Mouse (Mus musculus): Measurements from ENCODE around the gene Cdk5.

Gene Cdk5

DNA sequence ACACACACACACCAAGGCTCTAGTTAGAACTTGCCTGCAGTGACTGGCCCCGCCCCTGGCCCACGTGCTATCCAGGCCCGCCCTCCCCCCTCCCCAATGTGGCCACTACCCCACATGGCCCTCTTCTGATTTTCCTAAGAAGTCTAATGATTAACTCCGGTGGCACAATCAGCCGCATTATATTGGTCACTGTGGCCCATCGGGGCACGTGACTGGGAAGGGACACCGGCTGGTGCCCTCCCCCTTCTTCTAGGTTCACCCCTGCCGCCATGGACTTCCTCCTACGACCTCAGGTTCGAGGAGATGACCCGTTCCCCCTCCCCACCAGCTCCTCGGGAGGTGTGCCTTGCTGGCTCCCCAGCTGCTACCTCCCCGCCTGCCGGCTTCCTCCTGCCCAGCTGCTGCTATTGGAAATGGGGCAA, 4.7 kb upstream of the Cdk5 start:
- peak; percentile 74 to 82 for DNase-seq

DNA sequence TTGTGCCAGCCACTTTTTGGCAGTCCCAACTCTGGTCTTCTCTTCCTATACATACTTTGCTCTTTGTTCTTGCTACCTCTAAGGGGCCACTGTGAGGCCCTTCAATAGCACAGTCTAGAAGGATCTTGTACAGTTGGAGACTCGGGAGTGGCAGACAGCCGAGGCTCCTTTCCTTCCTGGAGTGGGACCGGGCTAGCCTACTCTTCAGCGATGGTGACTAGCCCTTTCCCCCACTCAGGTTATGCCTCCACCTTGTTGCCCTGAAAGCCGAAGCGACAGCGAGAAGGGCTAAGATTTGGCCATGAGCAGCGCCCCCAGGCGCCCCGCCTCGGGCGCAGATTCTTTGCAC, 3.9 kb upstream of the Cdk5 start:
- no peak for DNase-seq

DNA sequence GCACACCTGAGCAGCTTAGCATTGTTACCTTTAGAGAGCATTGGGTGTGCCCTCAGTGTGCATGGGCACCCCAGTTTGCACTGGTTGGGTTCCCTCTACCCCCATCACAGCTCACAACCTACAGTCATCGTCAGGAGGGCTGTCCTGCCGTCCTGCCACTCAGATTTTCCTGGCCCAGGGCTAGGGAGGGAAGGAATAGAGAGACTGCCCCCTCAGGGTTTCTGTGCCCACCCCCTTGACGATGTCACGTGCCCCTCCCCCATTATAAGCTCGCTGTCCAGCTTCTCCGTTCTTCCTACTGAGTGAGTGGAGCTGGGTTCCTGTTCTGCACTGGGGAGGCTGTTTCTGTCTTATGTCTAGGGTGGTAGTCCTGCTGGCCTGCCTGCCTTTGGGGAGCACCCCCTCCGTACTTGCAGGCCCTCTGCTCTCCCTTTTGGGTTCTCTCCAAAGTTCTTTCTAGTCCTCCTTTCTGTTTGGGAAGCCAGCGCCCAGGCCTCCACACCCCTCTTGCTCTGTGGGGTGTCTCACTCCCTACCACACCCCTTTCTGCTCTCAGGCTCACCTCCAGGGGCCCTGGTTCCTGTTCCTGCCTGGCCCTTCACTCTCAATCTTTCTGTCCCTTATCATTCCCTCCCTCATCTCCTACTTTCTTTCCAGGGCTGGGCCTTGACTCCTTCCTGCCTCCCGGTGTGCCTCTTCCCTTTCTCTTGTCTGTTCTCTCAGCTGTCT, 3.4 kb upstream of the Cdk5 start:
- peak; percentile 14 to 22 for DNase-seq

DNA sequence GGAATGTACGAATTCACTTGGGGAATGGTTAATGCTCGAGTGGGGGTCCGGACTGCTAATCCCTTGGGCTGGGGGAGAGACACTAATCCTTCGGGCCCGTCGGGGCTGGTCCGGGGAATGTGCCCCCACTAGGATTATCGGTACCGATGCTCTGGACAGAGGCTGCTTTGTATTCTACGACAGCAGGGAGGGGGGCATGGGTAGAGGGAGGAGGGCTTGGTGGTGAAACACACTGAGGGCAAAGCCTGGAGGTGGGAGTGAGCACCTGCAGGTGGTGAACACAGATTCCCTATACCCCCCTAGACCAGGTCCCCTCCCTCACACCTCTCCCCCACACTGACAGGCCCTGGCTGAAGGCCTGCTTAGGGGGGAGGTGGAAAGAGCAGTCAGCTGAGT, 2.7 kb upstream of the Cdk5 start:
- DNase-seq, result peak in 1 of 2 experiments; percentile 15

DNA sequence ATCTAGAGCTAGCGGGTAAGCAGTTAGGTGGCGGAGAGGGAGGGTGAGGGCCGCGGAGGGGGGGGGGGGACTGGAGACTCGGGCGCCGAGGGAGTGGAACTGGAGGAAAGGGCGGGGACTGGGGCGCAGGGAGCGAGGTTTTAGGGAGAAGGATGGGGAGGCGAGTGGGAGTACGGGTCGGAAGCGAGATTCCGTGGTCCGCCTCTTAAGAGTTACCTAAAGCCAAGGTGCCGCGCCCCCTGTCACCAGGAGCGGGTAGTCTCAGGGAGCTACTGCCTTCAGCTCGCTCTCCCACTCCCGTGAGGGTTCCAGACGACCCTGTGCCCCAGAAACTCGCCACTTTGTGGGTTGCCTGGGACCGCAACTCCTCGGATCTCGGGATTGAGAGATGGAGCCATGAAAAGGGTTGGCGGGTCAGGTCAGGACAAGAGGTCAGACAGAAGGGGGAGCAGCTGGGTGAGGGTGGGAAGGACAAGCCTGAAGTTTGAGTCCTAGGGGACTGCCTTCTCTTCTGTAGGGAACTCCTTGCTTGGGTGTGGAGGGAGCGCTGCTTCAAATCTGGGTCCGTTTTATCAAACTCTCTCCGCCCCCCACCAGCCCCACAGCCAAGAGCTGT, 2.2 kb upstream of the Cdk5 start:
- peak in 1 of 2 experiments; percentile 64 for DNase-seq

DNA sequence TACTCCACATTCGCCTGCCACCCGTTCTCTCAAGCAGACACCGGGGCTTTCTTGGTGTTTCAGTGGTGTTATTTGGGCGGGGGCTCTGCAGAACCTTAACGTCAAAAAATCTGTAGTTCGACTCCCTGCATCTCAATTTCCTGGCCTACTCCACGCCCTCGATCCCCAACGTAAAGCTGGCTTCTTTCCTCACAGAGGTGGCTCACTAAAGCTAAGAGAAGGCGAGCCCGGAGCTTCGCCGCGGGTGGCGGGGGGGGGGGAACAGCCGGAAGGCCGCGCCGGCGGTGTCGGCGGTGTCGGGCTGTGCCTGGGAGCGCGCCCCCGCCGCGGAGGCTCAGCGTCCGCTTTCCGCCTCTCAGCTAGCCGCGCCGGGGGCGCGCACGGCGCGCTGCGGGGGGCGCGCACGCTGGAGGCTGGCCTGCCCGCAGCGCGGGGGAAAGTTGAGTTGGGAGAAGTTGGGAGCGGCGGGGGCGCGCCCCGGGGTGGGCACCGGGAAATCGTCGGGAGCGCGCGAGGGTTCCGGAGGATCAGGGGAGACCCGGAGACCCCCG, 1.6 kb upstream of the Cdk5 start:
- peak; percentile 82 to 88 for DNase-seq

DNA sequence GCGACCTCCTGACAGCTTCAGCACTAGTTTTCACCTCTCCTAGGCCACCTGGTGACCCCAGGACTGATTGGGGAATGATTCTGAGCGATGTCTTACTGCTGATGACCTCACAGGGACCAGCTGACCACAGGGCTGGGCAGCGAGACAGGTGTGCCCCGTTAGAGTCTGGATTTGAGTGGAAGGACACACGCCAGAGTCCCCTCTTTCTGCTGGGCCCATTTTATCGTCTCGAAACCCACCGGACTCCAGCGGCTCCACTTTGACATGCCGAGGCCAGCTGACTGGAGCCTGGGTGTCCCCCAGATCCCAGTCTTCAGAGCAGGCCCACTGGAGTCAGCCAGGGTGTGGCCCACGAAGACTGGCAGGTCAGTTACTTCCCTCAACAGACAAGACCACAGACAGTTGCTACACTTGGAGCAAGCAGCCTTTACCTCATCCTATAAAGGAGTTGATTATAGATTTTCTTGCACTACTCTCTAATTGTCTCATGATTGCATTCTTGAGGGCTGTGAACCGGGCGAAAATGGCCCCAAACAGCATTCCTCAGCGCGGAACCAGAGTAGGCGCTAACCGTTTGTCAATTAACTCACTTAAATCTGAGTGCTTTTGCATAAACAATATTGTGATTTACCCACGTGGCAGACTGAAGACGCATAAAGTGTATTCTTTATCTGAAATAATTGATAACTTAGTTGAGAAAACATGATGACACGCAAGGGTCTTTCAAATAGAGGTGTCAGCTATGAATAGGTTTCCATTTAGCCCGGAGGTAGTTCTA, 863 bp upstream of the Cdk5 start:
- no peak for DNase-seq

DNA sequence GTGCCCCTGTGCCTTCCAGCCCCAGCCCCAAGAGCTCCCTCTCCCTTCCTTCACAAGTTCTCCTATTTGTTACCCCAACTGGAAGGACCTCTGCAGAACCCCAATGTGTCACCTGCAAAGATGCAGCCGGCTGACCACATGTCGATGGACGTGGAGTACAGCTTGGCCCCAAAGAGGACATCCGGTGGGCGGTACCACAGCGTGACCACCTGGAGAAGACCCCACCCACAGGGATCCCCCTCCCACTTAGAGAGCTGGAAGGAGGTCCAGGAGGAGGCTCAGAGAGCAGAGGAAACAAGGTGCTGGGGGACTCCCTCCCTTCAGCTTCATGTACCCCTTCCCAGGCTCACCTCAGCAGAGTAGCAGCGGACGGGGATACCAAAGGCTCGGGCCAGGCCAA, 2.9 kb downstream of the Cdk5 start:
- DNase-seq, result no peak

DNA sequence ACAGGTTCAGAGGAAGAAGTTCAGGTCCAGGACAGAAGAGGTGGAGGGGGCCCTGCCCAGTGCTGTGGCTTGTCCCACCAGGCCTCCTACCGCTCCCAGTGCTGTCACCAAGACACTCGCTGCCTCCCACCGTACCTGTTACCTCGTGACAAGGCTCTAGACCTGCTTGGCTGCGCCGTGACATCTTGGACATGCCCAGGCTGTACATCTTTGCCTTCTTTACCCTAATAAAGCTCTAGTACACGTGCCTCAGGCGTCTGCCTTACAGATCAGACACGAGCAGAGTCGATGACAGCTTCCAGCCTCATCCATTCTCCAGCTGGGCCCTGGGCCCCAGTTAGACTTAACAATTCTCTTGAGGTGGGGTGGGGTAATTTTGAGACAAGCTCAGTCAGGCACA, 5.7 kb downstream of the Cdk5 start:
- no peak for DNase-seq

DNA sequence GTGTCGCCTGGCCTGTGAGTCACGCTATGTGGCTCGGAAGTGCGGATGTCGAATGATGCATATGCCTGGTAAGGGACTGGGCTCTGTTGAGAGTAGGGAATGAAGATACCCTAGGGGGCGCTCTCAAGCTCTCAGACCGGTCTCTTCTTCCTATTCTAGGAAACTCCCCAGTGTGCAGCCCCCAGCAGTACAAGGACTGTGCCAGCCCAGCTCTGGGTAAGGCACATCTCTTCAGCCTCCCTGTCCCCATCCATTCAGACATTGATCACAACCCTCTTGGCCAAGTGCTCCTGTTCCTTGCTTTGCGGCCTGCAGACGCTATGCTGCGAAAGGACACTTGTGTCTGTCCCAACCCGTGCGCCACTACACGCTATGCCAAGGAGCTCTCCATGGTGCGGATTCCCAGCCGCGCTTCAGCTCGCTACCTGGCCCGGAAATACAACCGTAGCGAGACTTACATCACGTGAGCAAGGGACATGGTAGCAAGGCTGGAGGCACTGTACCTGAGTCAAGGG, 7.1 kb downstream of the Cdk5 start:
- DNase-seq, result peak; percentile 56 to 67

DNA sequence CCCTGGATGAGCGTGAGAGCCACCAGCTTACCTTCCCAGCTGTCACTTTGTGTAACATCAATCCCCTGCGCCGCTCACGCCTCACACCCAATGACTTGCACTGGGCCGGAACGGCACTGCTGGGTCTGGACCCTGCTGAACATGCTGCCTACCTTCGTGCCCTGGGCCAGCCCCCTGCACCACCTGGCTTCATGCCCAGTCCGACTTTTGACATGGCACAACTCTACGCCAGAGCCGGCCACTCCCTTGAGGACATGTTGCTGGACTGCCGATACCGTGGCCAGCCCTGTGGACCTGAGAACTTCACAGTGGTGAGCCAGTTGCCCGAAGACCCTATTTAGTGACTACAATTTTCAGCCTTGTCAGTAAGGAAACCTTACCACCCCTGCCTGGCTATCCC, 9.4 kb downstream of the Cdk5 start:
- no peak for DNase-seq

DNA sequence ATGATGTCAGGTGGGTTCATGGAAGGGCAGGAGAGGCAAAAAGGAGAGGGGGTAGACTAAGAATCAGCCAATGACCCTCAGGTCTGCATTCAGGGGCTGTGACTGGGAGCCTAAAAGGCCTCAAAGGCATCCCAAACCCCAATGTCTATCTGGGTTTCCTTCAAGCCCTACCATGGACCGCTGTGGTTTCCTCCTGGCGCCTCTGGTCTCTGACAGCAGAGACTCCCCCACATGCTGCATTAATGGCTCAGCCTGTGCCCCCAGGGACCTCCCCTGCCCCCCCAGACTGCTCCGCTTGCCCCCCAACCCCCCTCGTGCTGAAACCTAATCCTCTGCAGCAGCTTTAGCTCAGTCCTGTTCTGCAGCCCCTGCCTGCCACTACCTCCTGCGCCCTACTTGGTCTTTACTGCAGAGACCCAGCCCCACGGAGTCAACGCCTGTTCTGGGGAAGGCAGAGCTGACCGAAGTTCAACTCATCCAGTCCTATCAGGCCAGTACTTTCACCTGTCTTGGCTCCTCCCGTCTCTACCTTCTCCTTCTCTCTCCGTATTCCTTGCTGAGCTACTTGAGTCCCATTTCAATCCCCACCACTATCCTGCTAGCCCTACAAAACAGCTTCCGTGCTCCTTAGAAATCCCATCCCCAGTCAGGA, 10.2 kb downstream of the Cdk5 start, which contains the start of gene Asic3:
Gene Asic3, plus strand, starts transcription at position 351 of the 652 bp plus-strand sequence.
- no peak for DNase-seq

DNA sequence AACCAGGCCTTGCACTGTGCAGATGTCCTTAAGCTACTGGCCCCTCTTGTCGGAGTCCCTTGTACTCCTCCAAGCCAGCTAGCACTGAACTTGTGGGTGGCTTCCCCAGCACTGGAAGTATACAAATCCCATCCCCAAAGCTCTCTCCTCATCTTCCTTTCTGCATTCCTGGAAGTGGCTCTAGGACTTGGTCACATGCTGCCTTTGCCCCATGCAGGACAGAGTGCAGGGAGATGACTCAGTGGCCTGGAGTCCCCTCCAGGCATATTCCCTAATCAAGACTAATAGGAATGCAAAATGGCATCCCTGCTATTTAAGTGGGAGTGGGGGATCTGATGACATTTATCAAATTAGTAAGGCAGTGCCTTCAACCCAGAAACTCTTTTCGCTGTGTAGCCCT, 11.3 kb downstream of the Cdk5 start:
- no peak for DNase-seq

DNA sequence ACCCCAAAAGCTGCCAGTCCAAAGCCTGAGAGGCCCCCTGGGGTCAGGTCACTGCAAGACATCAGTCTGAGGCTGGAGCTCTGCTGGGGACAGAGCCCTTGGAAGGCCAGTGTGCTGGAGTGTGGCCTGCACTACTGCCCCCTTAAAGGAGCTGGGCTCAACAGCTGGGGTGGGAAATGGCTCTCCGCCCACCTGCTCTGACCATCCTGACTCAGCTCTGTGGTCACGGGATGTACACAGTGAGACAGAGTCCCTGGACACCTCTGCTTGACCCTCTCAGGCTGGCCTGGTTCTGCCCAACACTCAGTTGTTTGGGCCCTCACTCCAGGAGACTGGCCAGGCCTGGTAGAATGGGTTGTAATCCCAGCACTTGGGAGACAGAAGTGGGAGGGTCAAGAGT, 13.9 kb downstream of the Cdk5 start:
- DNase-seq, result no peak

DNA sequence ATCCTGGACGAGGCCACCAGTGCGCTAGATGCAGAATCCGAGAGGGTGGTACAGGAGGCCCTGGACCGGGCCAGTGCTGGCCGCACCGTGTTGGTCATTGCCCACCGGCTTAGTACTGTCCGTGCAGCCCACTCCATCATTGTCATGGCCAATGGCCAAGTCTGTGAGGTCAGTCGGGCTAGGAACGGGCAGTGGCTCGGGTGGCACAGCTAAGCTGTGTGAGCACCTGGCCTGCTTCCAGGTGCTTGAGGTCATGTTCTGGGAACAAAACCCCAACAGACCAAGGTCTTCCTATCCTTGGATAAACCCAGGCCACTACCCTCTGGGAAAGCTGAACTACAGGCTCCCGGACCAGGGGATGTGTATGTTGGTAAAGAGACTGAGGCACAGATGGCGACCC, 14.7 kb downstream of the Cdk5 start:
- DNase-seq, result no peak

DNA sequence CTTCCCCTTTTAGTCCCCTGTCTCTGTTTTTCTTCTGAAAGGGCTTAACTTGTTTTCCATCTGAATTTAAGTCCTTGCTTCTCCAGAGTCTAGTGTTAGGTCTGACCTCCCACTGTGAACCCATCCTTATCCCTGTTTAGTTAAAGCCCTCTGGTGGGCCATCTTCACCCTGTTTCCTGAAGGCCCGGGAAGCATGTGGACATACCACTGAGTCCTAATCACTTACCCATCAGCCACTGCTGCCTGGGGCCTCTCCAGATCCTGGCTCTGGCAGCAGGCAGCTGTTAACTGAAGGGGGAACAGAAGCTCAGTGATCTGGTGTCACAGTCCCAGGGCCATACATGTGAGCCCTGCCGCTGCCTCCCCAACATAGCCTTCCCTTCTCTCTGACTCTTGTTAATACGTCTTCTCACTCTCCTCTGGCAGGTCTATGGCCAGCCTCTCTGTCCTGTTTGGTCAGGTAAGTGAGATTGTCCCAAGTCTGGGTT, 17.9 kb downstream of the Cdk5 start:
- DNase-seq, result no peak

DNA sequence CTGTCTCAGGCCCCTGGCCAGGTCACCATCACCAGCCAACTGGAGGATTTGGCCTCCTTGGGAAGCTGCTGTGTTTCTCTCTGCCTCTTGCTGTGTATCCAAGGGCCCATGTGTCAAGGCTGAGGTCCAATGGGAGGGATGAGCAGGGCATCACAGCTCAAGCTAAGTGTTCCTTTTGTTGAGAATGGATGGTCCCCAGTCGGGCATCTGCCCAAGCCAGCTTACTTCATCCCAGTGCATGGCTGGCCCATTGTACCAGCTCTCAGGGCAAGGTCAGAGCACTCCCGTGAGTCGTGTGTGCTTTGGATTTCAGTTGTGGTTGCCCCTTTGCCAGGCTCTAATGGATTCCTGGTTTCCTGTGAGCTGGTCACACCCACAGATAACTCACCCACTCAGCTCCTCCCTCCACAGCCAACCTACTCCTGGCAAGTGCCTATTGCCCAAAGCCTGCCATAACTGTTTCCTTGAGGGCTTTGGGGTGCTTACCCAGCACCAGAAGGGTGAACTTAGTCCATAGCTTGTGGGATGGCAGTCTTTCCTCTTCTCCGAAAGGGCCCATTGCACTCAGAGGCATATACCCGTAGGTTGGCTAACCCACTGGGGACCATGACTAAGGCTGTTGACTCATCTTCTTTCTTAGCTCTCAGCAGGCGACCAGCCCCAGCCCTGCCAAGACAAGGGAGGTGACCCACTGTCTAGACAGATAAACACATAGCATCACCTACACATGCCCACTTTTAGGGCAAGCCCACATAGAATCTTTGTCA, 18.6 kb downstream of the Cdk5 start:
- no peak for DNase-seq

DNA sequence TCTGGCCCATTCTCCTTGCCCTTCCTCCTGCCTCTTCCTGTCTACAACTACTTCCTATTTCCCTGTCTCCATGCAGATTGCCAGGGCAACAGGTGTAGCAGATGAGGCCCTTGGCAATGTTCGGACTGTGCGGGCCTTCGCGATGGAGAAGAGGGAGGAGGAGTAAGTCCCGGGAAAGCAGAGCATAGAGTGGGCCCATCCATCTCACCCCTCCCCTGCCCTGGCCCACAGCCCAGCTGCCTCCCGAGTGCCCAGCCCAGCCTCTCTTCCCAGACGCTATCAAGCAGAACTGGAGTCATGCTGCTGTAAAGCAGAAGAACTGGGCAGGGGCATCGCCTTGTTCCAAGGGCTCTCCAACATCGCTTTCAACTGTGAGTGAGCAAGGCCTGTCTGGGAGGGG, 21.4 kb downstream of the Cdk5 start:
- no peak for DNase-seq

DNA sequence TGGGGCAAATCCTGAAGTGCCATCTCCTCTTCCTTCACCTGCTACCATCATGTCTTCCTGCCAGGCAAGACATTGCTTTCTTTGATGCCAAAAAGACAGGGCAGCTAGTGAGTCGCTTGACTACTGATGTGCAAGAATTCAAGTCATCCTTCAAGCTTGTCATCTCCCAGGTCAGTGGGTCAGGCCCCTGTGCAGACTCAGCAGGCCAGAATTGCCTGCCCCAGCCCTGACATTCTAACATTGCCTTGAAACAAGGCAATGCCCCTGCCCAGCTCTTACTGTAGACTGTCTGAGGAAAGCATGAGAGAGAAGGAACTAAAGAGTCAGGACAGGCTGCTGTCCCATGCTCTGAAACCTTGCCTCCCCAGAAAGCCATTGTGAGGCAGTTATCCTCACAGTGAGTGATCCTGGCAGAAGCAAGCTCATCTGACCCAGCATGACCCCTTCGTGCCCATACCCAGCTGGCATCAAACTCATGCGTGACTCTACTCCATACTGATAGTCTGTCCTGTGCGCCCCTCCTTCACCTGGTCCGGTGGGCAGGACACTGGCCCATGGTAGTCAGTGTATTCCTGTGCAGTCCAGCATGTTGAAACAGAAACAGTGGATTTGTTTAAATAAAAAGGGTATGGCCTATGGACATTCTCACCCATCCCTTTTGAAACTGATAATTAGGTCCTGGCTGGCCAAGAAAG, 22.3 kb downstream of the Cdk5 start:
- no peak for DNase-seq

DNA sequence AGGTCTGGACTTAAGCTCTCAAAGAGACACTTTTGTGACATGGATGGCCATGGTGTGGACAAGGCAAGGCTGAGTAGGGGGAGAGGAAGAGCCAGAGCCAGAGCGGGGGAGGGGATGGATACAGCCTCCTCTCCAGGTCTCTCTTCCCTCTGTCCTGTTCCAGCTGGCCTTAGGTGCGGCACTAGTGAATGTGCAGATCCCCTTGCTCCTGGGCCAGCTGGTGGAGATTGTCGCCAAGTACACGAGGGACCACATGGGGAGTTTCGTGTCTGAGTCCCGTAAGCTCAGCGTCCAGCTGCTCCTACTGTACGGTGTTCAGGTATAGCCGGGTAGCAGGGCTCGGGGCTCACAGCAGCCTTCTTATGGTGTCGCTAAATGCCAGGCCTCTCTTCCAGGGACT, 23.0 kb downstream of the Cdk5 start:
- no peak for DNase-seq

DNA sequence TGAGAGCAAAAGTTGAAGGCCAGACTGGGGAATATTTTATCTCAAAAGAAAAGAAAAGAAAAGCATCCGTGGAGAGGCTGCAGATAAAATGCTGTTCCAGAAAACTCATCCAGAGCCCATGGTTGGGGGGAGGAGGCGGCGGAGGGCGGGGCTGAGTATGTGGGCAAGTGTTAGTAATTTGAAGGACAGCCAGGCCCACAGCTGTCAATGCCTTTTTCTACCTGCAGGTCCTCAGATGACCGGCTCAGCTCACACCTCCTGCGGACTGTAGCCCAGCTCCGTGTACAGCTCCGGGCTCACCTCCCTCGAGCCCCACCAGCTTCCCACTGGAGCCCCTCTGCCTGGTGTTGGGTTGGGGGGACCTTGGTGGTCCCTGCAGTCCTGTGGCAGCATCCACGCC, 23.6 kb downstream of the Cdk5 start:
- DNase-seq, result no peak

Measured in lung, adult 18-20 months (tissue).